Comparison of ENCODE assay signal across 8 mouse cellular contexts in genomic region chr4:133423108-133423507, GRCm38 (mm10). TPM values are rescaled to one million over a fixed set of nuclear protein-coding genes. Genes with fewer than 3 reads are reported as not detected.
A peak's percentile ranks its signal among the peaks of the same experiment; 100 is the strongest.
DNase-seq lines count a peak whose midpoint lies in the region; ATAC-seq and TF ChIP-seq lines count a peak whose summit lies in the region.

No protein-coding gene starts in this region.

- H3K4me1 ChIP-seq in heart, embryonic 12.5 days (replicated peaks): peaks cover 9% of the 10 kb centered on the region; the same call in 1 of the 2 replicates
- H3K4me1 ChIP-seq in E14TG2a.4 (replicated peaks; ENCODE audit: low read depth, low read length): peaks cover 52% of the 10 kb centered on the region
- H3K4me1 ChIP-seq in hindbrain, embryonic 11.5 days (replicated peaks; ENCODE audit: control insufficient read depth, insufficient read depth, low read length): no peaks in the 10 kb centered on the region
- peaks cover 32% of the 10 kb centered on the region for H3K4me1 ChIP-seq in limb, embryonic 10.5 days
- no peaks in the 10 kb centered on the region for H3K4me1 ChIP-seq in neural tube, embryonic 11.5 days (ENCODE audit: control insufficient read depth, insufficient read depth, low read length)

- DNase-seq in heart, adult 8-10 months (ENCODE audit: low spot score): no peak
- peak; percentile 73 to 83 for DNase-seq in cerebellum, postnatal 14 days
- DNase-seq in hindbrain, embryonic 11.5 days (ENCODE audit: low spot score): peak; percentile 72
- peak; percentile 69 for DNase-seq in limb, embryonic 10.5 days (ENCODE audit: low spot score)
- peak; percentile 49 for DNase-seq in neural tube, embryonic 11.5 days (ENCODE audit: low spot score)

- H3K36me3 ChIP-seq in heart, embryonic 12.5 days: peaks cover 37% of the 10 kb centered on the region
- peaks cover 46% of the 10 kb centered on the region for H3K36me3 ChIP-seq in E14TG2a.4 (ENCODE audit: insufficient read depth, low read length)
- 0 out of 2 replicates have a peak, but pooled peaks cover 2% of the 10 kb centered on the region for H3K36me3 ChIP-seq in hindbrain, embryonic 11.5 days (ENCODE audit: control insufficient read depth, insufficient read depth, low read length)
- H3K36me3 ChIP-seq in limb, embryonic 10.5 days: peaks cover 54% of the 10 kb centered on the region
- peaks cover 5% of the 10 kb centered on the region for H3K36me3 ChIP-seq in neural tube, embryonic 11.5 days (ENCODE audit: control insufficient read depth, insufficient read depth, low read length)

- no peak overlapping the region for H3K4me2 ChIP-seq in heart, embryonic 12.5 days
- H3K4me2 ChIP-seq in hindbrain, embryonic 11.5 days (replicated peaks; ENCODE audit: low read depth, low read length): no peak overlapping the region
- no peak overlapping the region for H3K4me2 ChIP-seq in neural tube, embryonic 11.5 days (ENCODE audit: low read depth)

- no peaks in the 10 kb centered on the region for H3K27me3 ChIP-seq in heart, embryonic 12.5 days (replicated peaks)
- no peaks in the 10 kb centered on the region for H3K27me3 ChIP-seq in E14TG2a.4 (ENCODE audit: insufficient read depth, low read length)
- no peaks in the 10 kb centered on the region for H3K27me3 ChIP-seq in hindbrain, embryonic 11.5 days (ENCODE audit: control insufficient read depth, insufficient read depth, low read length)
- H3K27me3 ChIP-seq in limb, embryonic 10.5 days (ENCODE audit: low read depth, poor library complexity, severe bottlenecking): no peaks in the 10 kb centered on the region
- no peaks in the 10 kb centered on the region for H3K27me3 ChIP-seq in neural tube, embryonic 11.5 days (ENCODE audit: control insufficient read depth, insufficient read depth, low read length)

- H3K4me3 ChIP-seq in heart, embryonic 12.5 days: no peak overlapping the region
- H3K4me3 ChIP-seq in E14TG2a.4 (replicated peaks; ENCODE audit: low read length): no peak overlapping the region
- no peak overlapping the region for H3K4me3 ChIP-seq in hindbrain, embryonic 11.5 days (ENCODE audit: low read depth, low read length)
- no peak overlapping the region for H3K4me3 ChIP-seq in limb, embryonic 10.5 days
- H3K4me3 ChIP-seq in neural tube, embryonic 11.5 days (ENCODE audit: low read depth, low read length): no peak overlapping the region

- 0 out of 2 replicates have a peak, but pooled peaks have one; percentile 8 for ATAC-seq in heart, embryonic 12.5 days (ENCODE audit: insufficient number of reproducible peaks, low FRiP score)
- ATAC-seq in hindbrain, embryonic 11.5 days (ENCODE audit: low FRiP score): no peak
- ATAC-seq in neural tube, embryonic 11.5 days (ENCODE audit: insufficient read depth, low FRiP score, low TSS enrichment): no peak
- no peak for ATAC-seq in megakaryocyte-erythroid progenitor cell, adult 5-6 weeks (replicated peaks; ENCODE audit: low FRiP score, low TSS enrichment, poor library complexity, severe bottlenecking)

- H3K9me3 ChIP-seq in heart, embryonic 12.5 days (replicated peaks): no peaks in the 10 kb centered on the region
- H3K9me3 ChIP-seq in E14TG2a.4 (ENCODE audit: low read length): no peaks in the 10 kb centered on the region
- no peaks in the 10 kb centered on the region for H3K9me3 ChIP-seq in hindbrain, embryonic 11.5 days (ENCODE audit: control insufficient read depth, low read length)
- no peaks in the 10 kb centered on the region for H3K9me3 ChIP-seq in limb, embryonic 10.5 days (replicated peaks)
- H3K9me3 ChIP-seq in neural tube, embryonic 11.5 days (ENCODE audit: control insufficient read depth, low read length): no peaks in the 10 kb centered on the region

- peak; percentile 90 for TF ChIP-seq CTCF in E14TG2a.4 (conservative IDR thresholded peaks at IDR 0.05; ENCODE audit: low read length)

- WGBS in heart, embryonic 12.5 days: 50% methylated on average over 6 of the region's 6 CpGs
- 60% methylated on average over 6 of the region's 6 CpGs for WGBS in hindbrain, embryonic 11.5 days
- 60% methylated on average over 6 of the region's 6 CpGs for WGBS in limb, embryonic 10.5 days
- WGBS in neural tube, embryonic 11.5 days: 51% methylated on average over 6 of the region's 6 CpGs

- H3K27ac ChIP-seq in heart, embryonic 12.5 days (ENCODE audit: poor library complexity, severe bottlenecking): no peak overlapping the region
- no peak overlapping the region for H3K27ac ChIP-seq in hindbrain, embryonic 11.5 days (ENCODE audit: low read depth, low read length)
- no peak overlapping the region for H3K27ac ChIP-seq in limb, embryonic 10.5 days
- 0 out of 2 replicates have a peak overlapping the region, but pooled peaks have one; percentile 4 for H3K27ac ChIP-seq in neural tube, embryonic 11.5 days (ENCODE audit: low read depth, low read length)

- H3K9ac ChIP-seq in heart, embryonic 12.5 days: no peak overlapping the region
- H3K9ac ChIP-seq in hindbrain, embryonic 11.5 days (ENCODE audit: low read depth, low read length): no peak overlapping the region
- no peak overlapping the region for H3K9ac ChIP-seq in neural tube, embryonic 11.5 days (ENCODE audit: low read length)

RNA-seq across cellular contexts. Expression of gene Slc9a1, which starts 53.6 kb away (rescaled TPM):
- 7.3 and 8.8 TPM in 2 replicates for polyA plus RNA-seq in heart, embryonic 12.5 days (2016; fragmentation: Nextera tagmentation; extraction: Ambion mirVana)
- total RNA-seq in heart, adult 8-10 months (2022): 10 to 100 TPM; 16.0 to 21.9 (median 16.5) TPM
- 5.7 and 5.8 TPM in 2 replicates for polyA plus RNA-seq in hindbrain, embryonic 11.5 days (2014; fragmentation: Nextera tagmentation; extraction: Ambion mirVana)
- 8.7 and 9.0 TPM in 2 replicates for polyA plus RNA-seq in limb, embryonic 10.5 days (2016; fragmentation: Nextera tagmentation; extraction: Ambion mirVana)
- polyA plus RNA-seq in neural tube, embryonic 11.5 days (2014; fragmentation: Nextera tagmentation; extraction: Ambion mirVana): 6.9 TPM in 2 replicates
- 31.8 and 33.1 TPM in 2 replicates for total RNA-seq in megakaryocyte-erythroid progenitor cell, adult 5-6 weeks (2014; fragmentation: Nextera tagmentation)
- 5.8 and 13.7 TPM in 2 replicates for total RNA-seq in megakaryocyte-erythroid progenitor cell, adult 5-6 weeks (2017)

RNA-seq across cellular contexts. Expression of gene Tent5b, which starts 56.8 kb away (rescaled TPM):
- 0.88 and 1.3 TPM in 2 replicates for polyA plus RNA-seq in heart, embryonic 12.5 days (2016; fragmentation: Nextera tagmentation; extraction: Ambion mirVana)
- 1 to 10 TPM; 1.3 to 3.0 (median 1.6) TPM for total RNA-seq in heart, adult 8-10 months (2022)
- 0.37 and 0.46 TPM in 2 replicates for polyA plus RNA-seq in hindbrain, embryonic 11.5 days (2014; fragmentation: Nextera tagmentation; extraction: Ambion mirVana)
- 0.68 and 1.1 TPM in 2 replicates for polyA plus RNA-seq in limb, embryonic 10.5 days (2016; fragmentation: Nextera tagmentation; extraction: Ambion mirVana)
- polyA plus RNA-seq in neural tube, embryonic 11.5 days (2014; fragmentation: Nextera tagmentation; extraction: Ambion mirVana): 0.20 and 0.38 TPM in 2 replicates
- total RNA-seq in megakaryocyte-erythroid progenitor cell, adult 5-6 weeks (2014; fragmentation: Nextera tagmentation): not detected in 2 replicates
- total RNA-seq in megakaryocyte-erythroid progenitor cell, adult 5-6 weeks (2017): 0.28 TPM in 1 of 2 replicates, not detected in the other
